Mouse (Mus musculus): ENCODE measurements around the gene Kcp.
A peak's percentile ranks its signal among the peaks of the same experiment; 100 is the strongest.

Gene Kcp

DNA sequence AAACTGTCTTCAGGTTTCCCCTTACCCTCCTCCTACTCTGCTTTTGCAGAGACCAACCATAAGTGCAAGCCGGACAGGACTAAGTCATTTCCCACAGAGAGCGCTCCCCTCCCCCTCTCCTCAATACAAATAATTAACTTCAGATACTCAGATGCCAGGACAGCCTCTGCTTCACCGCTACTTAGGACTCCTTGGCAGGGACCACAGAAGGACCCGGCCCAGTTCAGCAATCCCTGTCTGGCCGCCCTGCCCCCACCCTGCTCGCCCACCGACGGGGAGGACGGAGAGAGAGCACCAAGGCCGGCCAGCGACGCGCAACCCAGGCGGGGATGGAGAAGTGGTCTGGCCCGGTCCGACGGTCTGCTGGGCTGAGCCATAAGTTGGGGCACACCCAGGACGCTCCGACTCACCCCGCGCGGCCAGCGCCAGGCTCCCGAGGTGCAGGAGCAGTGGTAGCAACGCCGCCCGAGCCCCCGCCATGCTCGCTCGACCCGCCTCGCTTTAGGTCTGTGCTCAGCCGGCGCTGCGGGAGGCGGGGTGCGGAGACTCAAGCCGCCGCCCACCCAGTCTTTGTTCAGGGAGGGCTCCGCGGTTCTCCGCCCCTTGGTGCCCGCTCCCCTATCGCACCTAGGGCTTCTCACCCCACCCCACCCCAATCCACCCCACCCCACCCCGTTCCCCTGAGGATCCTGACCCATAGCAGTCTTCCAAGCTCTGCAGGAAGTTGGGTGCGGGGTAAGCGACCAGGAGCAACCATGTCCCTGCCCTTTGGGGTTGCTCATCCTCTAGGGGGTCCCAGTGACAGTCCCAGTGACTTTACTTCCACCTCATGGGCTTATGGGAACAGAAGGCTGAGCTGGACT, at the start of gene Kcp:
Gene Kcp, minus strand, starts transcription at position 506 of the 863 bp plus-strand sequence.
- DNase-seq (ENCODE audit: low read depth, low spot score) = no peak

DNA sequence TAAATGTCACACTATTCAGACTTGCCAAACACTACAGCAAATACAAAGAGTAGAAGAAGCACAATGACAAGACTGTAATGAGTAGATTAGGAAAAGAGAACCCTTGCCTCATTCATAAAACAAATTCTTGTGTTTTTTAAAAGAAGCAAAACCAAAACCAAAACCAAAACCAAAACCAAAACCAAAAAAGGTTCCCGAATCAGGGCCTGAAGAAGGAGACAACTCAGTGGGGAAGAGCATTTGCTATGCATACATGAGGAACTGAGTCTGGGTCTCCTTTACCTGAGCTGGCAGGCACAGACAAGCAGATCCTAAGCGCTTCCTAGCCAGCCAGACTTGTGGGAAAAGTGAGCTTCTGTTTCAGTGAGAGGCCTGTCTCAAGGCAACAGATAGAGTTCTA, 49.4 kb upstream of the Kcp start:
- DNase-seq (ENCODE audit: low read depth, low spot score) = no peak

DNA sequence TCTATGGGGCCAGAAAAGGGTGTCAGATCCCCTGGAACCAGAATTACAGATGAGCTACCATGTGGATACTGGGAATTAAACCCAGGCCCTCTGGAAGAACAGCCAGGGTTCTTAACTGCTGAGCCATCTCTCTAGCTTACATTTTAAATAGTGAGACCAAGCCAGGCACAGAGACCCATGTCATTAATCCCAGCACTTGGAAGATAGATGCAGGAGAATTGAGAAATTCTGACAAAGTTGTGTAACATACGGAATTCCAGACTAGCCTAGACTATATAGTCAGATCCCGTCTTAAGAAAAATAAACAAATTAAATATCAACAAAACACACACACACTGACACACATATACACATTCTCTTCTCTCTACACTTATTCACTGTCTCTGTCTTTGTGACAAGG, 44.8 kb upstream of the Kcp start:
- DNase-seq (ENCODE audit: low read depth, low spot score) = no peak

DNA sequence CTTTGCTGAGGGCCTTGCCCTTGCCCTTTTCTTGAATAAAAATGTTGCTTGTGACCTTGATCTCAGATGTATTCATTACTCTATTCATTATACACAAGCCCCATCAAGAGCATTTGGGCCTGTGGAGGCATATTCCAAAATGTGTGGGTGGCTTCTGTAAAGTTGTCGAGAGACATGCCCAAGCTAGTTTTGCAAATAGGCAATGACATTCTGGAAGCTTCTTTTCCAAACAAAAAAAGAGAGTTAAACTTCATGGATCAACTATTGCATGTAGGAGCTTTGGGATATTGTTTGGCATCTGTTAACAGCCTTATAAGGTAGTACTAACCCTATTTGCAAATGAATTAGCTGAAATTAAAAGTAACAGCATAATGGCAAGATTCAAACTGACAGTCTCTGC, 40.3 kb upstream of the Kcp start:
- DNase-seq (ENCODE audit: low read depth, low spot score) = no peak

DNA sequence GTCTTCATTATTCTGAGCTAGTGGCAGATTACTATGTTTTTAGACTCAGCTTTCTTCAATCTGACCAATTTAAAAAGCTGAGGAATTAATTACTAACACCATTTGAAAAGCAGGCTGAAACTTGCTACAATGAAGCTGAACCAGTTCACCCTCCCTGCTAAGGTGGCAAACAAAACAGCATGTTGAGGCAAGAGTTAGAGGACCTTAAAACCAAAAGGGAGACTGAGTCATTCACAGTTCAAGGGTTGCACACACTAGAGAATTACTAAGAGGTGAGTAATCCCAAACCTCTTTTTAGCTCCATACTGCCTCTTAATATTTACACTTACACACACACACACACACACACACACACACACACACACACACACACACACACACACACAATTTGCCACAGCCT, 39.8 kb upstream of the Kcp start:
- DNase-seq (ENCODE audit: low read depth, low spot score) = peak; percentile 57

DNA sequence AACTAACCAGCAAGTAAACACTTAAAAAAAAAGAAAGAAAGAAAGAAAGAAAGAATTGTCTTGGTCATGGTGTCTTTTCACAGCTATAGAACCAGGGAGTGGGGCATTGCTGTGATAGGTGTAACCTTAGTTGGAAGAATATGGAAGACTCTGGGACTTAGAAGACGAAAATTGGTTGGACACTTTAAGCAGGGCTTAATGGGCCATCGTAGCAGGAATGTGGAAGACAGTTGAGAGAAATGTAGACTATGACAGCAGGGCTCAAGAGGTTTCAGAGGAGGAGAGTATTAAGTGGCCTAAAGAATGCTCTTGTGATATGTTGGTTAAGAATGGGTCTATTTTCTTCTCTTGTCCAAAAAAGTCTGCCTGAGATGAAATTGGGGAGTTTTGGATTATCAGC, 37.9 kb upstream of the Kcp start:
- no peak for DNase-seq (ENCODE audit: low read depth, low spot score)

DNA sequence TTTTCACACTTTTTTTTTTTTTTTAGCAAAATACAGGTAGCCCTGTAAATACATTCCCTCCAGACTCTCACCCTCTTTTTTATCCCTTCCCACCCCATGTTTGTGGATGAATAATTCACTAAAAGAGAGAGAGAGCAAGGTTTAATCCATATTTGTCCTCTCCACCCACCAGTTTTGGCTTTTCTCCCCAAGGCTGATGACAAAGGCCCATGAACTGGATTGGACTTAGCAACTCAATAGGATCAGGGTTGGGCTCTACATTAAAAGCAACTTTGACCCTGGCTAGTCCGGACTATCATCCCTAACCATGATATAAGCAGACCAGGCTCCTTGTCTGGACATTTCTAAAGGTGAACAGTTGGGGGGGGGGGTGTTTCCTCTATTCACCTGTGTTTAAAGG, 33.2 kb upstream of the Kcp start:
- no peak for DNase-seq (ENCODE audit: low read depth, low spot score)

DNA sequence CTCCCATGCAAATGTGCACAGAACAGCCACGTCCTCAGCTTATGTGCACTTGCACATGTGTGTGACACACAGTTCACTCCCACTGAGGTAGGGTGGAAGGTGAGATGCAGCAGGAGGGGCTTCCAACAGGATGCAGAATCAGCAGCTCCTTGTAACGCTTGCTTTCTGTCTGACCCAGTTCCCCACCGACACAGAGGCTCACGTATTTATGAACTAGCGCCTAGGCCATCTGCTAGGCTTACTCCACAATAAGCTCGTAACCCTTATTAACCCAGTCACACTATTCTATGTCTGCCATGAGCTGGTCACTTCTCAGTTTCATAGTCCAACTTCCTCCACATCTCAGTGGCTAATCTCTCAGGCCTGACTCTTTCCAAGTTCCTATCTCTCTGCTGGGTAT, 32.5 kb upstream of the Kcp start:
- no peak for DNase-seq (ENCODE audit: low read depth, low spot score)

DNA sequence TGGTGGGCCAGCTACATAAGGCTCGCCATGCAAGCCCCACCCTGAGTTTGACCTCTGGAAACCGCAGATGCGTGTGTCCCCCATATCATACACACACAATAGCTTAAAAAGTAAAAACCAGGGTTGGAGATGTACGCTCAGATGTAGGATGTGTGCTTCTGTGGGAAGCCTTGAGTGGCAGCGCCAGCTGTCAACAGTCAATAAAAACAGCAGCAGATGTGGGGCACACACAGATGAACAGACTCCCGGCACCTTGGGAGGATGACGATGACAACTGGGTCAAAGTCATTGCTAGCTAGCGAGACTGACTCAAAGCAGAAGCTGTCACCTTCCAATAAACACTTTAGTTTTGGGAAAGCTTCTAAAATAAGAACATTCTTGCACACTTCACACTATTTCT, 31.8 kb upstream of the Kcp start:
- DNase-seq (ENCODE audit: low read depth, low spot score) = no peak

DNA sequence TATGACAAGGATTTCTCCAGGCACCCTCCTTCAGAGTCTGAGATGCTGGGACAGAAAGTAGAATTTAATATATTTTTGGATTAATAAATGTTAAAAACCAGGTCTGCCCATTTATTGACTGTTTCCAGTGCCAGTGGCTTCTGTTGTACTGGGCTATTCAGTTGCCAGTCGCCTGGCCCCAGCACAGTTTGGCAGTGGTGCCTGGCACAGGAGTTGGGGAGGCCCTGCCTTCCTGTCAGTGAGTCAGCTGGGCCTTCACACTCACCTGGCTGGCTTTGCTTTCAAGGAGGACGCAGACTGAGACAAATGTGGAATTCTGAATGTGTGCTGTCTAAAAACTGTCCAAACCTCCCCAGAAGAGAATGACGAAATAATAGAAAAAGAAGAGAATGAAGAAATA, 29.5 kb upstream of the Kcp start:
- no peak for DNase-seq (ENCODE audit: low read depth, low spot score)

DNA sequence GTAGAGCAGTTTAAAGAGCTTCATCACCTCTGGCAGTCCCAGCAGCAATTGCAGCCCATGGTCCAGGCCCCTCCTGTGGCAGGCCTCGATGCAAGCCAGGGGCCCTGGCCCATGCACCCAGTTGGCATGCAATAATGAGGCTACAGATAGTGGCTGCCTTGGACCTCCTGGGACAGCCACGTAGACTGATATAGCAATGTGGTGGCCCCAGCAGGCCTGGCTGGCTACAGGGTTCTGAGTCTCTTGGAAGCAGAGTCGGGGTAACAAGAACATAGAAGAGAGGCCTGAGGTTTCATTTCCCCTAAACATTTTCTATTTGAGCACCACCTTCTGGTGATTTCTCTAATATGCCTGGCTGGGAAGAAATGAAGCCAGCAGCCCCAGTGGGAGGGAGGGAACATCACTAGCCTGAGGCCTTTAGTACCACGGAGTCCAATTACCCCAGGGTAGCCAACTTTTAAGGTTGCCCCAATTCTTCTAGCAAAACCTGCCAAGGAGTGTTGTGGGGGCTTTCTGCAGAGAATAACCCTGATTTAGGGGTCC, 29.0 kb upstream of the Kcp start:
- peak; percentile 74 for DNase-seq (ENCODE audit: low read depth, low spot score)

DNA sequence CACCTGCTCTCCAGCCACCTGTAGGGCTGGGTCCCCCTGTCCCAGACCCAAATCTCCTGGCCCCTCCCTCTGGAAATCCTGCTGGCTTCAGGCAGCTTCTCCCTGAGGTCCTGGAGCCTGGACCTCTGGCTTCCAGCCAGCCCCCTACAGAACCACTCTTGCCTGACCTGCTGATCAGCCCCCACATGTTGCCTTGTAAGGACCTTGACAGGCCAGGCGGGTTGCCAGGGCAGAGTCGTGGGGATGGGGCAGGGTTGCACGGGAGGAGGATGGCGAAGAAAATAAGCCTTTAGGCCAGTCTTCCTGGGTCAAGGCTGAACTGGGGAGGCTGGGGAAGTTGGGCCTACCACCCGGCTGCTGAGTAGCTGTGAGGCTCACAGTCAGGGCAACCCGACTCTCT, 27.6 kb upstream of the Kcp start:
- no peak for DNase-seq (ENCODE audit: low read depth, low spot score)

DNA sequence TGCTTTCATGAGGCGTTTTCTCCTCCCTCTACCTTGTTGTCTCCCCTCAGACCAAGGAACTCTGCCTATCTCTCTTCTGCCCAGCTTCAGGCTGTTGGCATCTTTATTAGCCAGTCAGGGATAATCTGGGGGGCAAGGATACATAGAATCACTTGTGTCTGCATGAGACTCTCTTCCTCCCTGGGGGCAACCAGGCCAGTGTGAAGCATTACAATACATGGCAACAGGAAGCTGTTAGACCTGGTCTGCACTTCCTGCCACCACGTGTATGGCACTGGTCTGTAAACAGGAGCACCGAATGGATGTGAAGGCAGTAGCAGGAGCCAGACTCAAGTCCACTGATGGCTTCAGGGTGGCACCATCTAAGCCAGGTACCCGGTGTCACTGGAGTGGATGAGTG, 22.3 kb upstream of the Kcp start:
- DNase-seq (ENCODE audit: low read depth, low spot score) = no peak

DNA sequence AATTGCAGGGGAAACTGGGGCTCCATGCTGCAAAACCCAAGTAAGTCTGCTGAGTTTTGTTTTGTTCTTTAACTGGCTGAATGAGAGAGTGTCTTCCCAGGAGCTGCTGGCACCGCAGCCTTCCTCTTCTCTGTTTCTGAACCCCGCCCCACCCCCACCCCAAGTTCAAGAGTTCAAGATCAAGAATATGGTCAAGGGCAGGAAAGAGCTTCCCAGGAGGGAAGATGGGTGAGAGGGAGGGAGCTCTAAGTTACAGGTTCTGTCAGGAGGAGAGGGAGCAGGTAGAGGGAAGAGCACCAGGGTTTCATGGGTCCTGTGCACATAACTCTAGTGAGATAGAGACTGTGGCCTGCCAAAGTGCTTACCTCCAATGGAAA, 21.7 kb upstream of the Kcp start:
- DNase-seq (ENCODE audit: low read depth, low spot score) = no peak

DNA sequence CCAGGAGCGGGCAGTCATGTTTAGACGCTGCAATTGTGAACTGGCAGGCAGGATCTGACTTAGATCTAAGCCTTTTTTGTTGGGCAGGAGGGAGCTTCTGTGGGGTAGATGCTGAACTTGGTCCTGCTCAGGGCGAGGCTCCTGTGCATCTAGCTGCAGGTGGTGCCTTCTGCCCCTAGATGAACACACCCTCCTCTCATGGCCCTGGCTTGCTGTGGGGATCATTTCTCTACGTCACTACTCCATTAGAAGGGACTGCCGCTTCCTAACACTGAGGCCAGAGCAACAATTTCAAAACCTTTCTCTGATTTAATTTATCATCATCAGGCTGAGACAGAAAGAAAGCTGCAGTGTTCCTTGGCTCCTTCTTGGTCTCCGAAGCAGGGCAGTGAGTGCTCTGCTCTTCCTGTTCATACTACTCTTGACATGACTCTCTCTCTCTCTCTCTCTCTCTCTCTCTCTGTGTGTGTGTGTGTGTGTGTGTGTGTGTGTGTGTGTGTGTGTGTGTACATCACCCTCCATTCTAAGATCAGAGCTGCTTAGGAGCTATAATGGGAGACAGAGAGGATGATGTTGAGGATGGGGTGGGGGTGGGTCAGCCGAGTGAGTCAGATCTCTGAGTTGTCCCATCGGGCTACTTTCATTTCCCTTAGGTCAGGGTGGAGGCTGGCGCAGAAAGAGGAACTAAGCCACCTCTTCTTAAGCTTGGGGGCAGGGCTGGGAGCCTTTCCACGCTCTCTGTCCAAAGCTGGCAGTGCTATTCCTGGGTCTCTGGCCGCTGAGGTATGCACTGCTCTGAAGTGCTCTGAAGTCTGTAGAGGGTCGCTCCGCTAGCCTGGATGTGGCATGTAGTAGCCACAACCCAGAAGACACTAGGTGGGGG, 21.1 kb upstream of the Kcp start:
- DNase-seq (ENCODE audit: low read depth, low spot score) = peak; percentile 67

DNA sequence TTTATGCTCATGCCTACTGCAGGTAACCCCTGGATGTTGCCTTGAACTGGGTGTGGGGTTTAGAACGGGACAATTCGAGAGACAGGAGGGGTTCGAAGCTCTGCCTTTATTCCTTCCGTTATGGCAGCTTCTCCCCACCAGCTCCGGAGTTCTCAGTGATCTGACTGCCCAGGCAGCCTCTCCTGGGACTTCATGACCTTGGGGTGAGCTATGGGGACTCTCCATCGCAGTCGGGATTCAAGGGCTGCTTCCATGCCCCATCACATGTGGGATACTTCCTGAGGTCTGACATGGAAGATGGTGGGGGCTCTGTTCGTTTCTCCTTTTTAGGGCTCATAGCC, 20.4 kb upstream of the Kcp start:
- no peak for DNase-seq (ENCODE audit: low read depth, low spot score)

DNA sequence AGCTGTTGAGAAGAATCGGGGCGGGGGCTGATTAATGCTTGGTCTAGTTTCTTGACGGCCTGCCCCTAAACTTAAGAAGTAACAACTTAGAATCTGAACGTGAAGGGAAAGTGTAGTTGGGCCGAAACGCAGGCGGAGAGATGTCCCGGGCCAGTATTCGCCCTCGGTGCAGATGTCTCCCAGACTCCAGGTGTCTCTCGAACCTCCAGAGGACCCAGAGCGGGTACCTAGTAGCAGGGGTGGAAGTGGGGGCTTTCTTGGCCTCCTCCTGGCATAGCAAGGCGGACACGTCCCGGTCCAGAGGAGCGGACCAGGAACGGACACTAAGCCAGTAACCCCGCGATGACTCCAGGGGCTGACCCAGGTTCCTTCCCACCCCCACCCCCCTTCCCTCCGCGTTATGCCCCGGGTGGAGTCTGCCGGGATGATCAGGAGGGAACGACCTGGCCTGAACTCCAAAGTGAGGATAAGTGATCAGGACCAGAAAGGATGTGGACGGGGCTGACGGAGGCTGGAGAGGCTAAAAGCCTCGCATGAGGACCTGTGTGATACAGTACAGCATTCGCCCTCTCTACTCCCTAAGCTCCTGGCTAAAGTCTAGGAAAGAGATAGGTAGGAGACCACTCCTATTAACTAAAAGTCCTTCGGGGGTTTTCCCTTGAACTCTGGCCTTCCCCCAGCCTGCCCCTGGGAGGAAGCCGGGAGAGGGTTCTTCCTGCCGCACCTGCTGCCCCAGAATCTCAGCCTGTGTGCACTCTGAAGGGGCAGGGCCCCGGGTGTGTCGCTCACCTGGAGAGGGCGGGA, 19.8 kb upstream of the Kcp start:
- no peak for DNase-seq (ENCODE audit: low read depth, low spot score)

DNA sequence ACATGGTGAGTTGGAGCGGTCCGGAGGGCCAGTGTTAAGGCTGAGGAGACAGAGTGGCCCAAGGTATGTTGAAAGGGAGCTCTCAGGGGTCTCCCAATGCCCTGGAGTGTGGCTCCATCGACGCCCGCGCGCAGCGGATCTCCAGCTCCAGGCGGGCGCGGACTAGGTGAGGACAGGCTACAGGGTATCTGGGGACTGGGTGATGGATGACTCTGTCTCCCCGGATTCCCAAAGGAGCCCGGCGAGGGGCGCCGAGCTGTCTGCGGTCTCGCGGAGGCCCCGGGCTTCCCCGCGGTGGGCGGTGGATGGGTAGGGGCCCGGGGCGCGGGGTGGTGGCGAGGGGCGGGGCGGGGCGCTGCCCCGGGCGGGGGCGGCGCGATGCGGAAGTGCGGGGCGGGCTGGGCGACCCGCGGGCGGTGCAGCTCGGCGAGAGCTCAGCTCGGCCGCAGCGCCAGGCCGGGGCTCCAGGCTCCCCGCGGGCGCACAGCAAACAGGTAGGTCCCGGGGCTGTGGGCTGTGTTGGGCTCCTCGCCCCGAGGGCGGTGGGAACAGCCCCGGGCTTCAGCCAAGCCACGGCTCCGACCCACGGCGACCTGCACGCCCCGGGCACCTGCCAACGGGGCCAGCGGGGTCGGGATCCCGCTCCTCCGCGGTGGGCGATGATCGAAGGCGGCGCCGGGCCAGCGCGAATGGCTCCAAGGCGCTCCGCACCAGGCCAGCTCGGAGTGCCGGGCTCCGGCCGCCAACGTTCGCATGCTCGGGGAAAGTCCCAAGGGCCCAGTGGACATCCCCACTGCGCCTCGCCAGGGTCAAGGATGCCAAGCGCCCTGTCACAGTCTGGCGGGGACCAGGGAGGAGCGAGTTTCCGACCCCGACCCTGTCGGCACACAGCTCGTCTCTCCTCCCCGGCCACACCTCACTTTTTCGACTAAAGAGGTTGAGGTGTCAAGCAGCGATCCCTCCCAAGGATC, 18.8 kb upstream of the Kcp start, which contains the start of gene Irf5:
Gene Irf5, plus strand, starts transcription at position 345 of the 971 bp plus-strand sequence.
- no peak for DNase-seq (ENCODE audit: low read depth, low spot score)

DNA sequence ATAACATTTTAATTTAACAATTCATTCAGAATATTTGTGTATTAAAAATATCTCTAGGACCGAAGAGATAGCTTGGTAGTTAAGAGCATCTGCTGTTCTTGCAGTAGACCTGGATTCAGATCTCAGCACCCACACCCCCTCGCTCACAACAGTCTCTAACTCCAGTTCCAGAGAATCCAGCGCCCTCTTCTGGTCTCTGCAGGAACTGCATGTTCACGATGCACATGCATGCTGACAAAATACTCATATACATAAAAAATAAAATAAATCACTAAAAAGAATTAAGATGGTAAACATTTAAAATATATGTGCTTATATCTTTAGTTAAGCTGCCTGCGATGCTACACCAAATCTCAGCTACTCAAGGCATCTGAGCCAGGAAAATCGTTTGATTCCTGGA, 17.5 kb upstream of the Kcp start:
- peak; percentile 56 for DNase-seq (ENCODE audit: low read depth, low spot score)

DNA sequence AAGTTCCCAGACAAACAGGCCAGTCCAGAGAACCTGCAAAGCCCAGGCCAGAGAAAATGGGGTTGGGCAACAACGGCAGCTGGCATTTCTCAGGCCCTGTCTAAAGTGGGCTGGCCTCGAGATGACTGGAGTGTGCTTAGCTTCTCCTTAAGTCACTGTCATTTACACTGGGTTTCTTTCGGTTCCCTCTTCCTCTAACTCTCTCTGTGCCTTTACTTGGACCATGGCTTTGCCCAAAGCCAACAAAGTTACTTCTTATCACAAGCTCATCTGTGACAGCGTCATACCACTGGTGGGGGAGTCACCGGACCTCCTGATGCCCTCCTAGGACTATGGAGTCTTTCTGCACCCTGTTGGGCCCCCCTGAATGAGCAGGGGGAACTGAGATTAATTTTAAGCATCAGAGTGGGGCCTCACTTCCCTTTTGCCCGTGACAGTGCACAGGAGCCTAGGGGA, 16.3 kb upstream of the Kcp start:
- peak; percentile 46 for DNase-seq (ENCODE audit: low read depth, low spot score)

All from 3T3-L1 (cell line).